Mouse (Mus musculus) cerebellum, adult 11-12 months (tissue): ENCODE results near the gene Vmn1r77.
"Not testable (repeated sequence)": the region's sequence is repeated elsewhere in the genome, so short reads cannot be mapped to it uniquely, and the experiment has no call there.

Experiments
- DNase-seq: peaks from one replicate; pipeline ENCODE4 v3.0.0; 2022

The Vmn1r77 gene

DNA sequence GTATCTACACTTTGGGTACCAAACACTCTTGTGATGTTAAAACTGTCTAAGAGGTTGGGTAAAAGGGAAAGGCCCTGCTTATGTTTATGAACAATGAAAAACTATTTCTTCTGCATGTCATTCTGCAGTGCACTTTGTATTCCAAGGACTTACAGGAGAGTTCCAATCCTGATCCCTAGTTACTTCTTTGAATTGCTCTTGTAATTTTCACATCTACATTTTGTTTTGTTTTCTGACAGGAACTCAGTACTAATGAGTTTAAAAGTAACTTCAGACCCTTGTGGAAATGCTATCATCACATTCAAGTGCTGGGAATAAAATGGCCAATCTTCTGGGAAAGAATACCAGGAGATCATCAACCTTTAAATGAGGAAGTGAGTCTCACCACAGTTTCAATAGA is at the start of gene Vmn1r77:
TSS of gene Vmn1r77 (plus strand) at position 301 of the 400 bp plus-strand sequence.
- DNase-seq = not testable (repeated sequence)

DNA sequence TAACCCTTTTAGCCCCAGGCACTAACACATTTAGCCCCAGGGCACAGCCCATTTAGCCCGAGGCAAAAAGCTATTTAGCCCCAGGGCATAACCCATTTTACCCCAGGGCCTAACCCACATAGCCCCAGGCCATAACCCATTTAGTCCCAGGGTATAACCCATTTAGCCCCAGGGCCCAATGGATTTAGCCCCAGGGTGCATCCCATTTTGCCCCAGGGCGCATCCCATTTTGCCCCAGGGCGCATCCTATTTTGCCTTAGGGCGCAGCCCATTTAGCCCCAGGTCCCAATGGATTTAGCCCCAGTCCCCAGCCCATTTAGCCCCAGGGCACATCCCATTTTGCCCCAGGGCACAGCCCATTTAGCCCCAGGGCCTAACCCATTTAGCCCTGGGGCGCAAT is 25.1 kb upstream of the Vmn1r77 start:
- DNase-seq = not testable (repeated sequence)

DNA sequence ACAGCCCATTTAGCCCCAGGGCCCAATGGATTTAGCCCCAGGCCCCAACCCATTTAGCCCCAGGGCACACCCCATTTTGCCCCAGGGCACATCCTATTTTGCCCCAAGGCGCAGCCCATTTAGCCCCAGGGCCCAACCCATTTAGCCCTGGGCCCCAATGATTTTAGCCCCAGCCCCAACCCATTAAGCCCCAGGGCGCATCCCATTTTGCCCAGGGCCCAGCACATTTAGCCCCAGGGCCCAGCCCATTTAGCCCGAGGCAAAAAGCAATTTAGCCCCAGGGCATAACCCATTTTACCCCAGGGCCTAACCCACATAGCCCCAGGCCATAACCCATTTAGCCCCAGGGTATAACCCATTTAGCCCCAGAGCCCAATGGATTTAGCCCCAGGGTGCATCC is 24.2 kb upstream of the Vmn1r77 start:
- DNase-seq = not testable (repeated sequence)

DNA sequence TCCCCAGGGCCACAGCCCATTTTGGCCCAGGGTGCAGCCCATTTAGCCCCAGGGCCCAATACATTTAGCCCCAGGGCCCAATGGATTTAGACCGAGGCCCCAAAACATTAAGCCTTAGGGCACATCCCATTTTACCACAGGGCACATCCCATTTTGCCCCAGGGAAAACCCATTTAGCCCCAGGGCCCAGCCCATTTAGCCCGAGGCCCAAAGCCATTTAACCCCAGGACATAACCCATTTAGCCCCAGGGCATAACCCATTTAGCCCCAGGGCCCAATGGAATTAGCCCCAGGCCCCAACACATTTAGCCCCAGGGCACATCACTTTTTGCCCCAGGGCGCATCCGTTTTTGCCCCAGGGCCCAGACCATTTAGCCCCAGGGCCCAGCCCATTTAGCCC is 23.4 kb upstream of the Vmn1r77 start:
- DNase-seq = no peak

DNA sequence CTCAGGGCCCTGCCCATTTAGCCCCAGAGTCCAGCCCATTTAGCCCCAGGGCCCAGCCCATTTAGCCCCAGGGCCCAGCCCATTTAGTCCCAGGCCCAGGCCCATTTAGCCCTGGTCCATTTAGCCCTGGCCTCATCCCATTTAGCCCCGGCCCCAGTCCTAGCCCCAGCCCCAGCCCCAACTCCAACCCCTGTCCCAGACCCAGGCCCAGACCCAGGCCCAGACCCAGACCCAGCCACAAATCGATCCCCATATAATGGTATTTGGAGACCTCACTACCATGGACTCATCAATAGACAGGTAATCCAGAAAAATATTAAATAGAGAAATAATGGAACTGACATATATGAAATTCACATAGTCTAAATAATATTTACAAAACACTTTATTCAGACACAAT is 18.7 kb upstream of the Vmn1r77 start:
- not testable (repeated sequence) for DNase-seq

- no peak for DNase-seq
These were observed 4.1 kb downstream of the Vmn1r77 start for GRCm38 (mm10) chr7:12040664-12041063.
